Mouse (Mus musculus): Measurements from ENCODE around the gene Ambra1.

DNA sequence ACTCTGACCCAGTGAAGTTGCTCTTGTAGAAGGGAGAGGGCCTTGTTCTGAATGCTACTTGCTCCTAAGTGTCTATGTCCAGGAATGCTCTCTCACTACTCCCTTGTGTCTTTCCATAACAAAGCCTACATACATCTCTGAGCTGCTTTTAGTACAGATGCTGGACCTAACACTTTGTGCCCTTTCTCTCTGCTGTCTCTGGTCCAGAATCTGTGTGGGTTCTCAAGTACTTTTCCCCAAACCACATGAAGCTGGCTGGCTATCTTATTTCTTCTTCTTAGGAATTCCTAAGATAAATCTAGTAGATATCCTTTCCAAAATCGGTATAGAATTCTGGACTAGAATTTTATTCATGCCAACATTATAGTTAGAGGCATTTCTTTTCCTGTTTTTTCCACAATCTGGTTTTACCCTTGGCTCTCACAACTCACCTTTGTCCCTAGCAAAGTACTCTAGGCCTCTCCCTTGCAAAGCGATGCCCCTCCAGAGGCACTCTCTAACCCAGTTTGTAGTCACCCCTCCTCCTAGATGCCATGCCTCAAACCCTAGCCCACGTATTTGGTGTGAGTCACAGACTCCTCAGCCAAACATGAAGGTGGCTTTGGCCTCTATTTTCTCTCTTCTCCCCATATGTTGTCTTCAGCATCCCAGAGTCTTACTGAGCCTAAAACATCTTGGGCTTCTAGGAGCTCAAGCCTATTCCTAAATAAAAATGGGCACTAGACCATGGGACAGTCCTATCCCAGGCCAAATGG lies 173.4 kb downstream of the Ambra1 start:
- TF ChIP-seq CTCF (IDR thresholded peaks at IDR 0.05; ENCODE audit: insufficient read depth, low read depth, low read length) (no peak), POLR2A (IDR thresholded peaks at IDR 0.05; ENCODE audit: insufficient read depth, low read depth, low read length) (no peak)
